18 mouse cellular contexts compared by ENCODE assay signal in genomic region chr1:58102494-58102893, GRCm38 (mm10). TPM values are rescaled to one million over a fixed set of nuclear protein-coding genes. Genes with fewer than 3 reads are reported as not detected.
"Had no signal": no experiment of that assay in that cellular context is flagged by ENCODE, and none has a peak within 500 bp of the region (broad histone marks: within the 10 kb centered on the region; RNA-seq: fewer than 3 reads in every experiment).

No protein-coding gene starts in this region.

- H3K36me3 ChIP-seq: kidney, embryonic 15.5 days; lung, embryonic 15.5 days; midbrain, embryonic 12.5 days; midbrain, embryonic 15.5 days; neural tube, embryonic 12.5 days; neural tube, embryonic 15.5 days had no signal

- H3K27me3 ChIP-seq: kidney, embryonic 15.5 days; lung, embryonic 15.5 days; midbrain, embryonic 12.5 days; midbrain, embryonic 15.5 days; neural tube, embryonic 12.5 days; neural tube, embryonic 15.5 days had no signal

- H3K4me2 ChIP-seq: kidney, embryonic 15.5 days; liver, embryonic 11.5 days; lung, embryonic 15.5 days; midbrain, embryonic 12.5 days; midbrain, embryonic 15.5 days; neural tube, embryonic 12.5 days; neural tube, embryonic 15.5 days had no signal

- H3K4me1 ChIP-seq: kidney, embryonic 15.5 days; midbrain, embryonic 12.5 days; midbrain, embryonic 15.5 days; neural tube, embryonic 12.5 days; neural tube, embryonic 15.5 days had no signal

- H3K4me3 ChIP-seq: kidney, embryonic 15.5 days; lung, embryonic 15.5 days; midbrain, embryonic 12.5 days; midbrain, embryonic 15.5 days; neural tube, embryonic 12.5 days; neural tube, embryonic 15.5 days had no signal

- H3K27ac ChIP-seq: kidney, embryonic 15.5 days; liver, embryonic 14.5 days; macrophage; midbrain, embryonic 12.5 days; midbrain, embryonic 15.5 days; neural tube, embryonic 12.5 days; neural tube, embryonic 15.5 days had no signal

- H3K9me3 ChIP-seq: kidney, embryonic 15.5 days; lung, embryonic 15.5 days; midbrain, embryonic 12.5 days; midbrain, embryonic 15.5 days; neural tube, embryonic 12.5 days; neural tube, embryonic 15.5 days had no signal

- H3K9ac ChIP-seq: kidney, embryonic 15.5 days; liver, embryonic 14.5 days; lung, embryonic 15.5 days; midbrain, embryonic 12.5 days; midbrain, embryonic 15.5 days; neural tube, embryonic 12.5 days; neural tube, embryonic 15.5 days had no signal

- ATAC-seq: midbrain, embryonic 15.5 days had no signal

- DNase-seq: kidney, adult 11 months; kidney, adult 8-10 months; kidney, postnatal 10 days; retina, postnatal 1 day; right cerebral cortex, postnatal 25 days; spleen, adult 18-20 months; thymus, adult 18-20 months; thymus, postnatal 36 days had no signal

RNA-seq across cellular contexts. Expression of gene Aox3, which starts 10.4 kb away (rescaled TPM):
- total RNA-seq: megakaryocyte-erythroid progenitor cell, adult 5-6 weeks had no signal
- polyA plus RNA-seq: liver, embryonic 11.5 days; macrophage had no signal
